Mouse (Mus musculus): Measurements from ENCODE around the gene Slc35a1. TPM values are rescaled to one million over a fixed set of nuclear protein-coding genes. Genes with fewer than 3 reads are reported as not detected.

Slc35a1 gene
- total RNA-seq (2012; rRNA removed) (16.6 and 18.2 TPM in 2 replicates), total RNA-seq (2014; rRNA removed) (26.2 and 27.8 TPM in 2 replicates), polyA plus RNA-seq (2012; ENCODE audit: insufficient read length, low read depth) (18.1 and 19.7 TPM in 2 replicates)

- H3K27ac ChIP-seq (ENCODE audit: insufficient read depth, low read depth) = peak within 1 kb of the TSS; percentile 2
- 0 out of 2 replicates have a peak, but pooled peaks cover 2% of the 10 kb centered on the region for H3K79me2 ChIP-seq (replicated peaks; ENCODE audit: control insufficient read depth, extremely low read depth, insufficient read depth, poor library complexity, severe bottlenecking)
- dilution Hi-C loops (cut with MboI; ENCODE audit: extremely low pct_ligation_motif_present, extremely low pct_unique_long_range_greater_than_20kb, low sequenced_read_pairs) = no loop called here
Measured at GRCm38 (mm10) chr4:34686874-34687567, at the start of gene Slc35a1. Slc35a1 (minus strand) TSS chr4:34687438.

GRCm38 (mm10) chr4:34734461-34734860, 47.2 kb upstream of the Slc35a1 start:
- in situ Hi-C loops (cut with MboI; ENCODE audit: low pct_ligation_motif_present, low pct_unique_long_range_greater_than_20kb, low sequenced_read_pairs) (no loop called here), dilution Hi-C loops (cut with MboI; ENCODE audit: extremely low pct_ligation_motif_present, extremely low pct_unique_long_range_greater_than_20kb, low sequenced_read_pairs) (no loop called here)
- Histone ChIP-seq H3K9ac (ENCODE audit: insufficient read depth, low read depth) (no peak overlapping the region), H3K79me2 (replicated peaks; ENCODE audit: control insufficient read depth, extremely low read depth, insufficient read depth, poor library complexity, severe bottlenecking) (no peaks in the 10 kb centered on the region), H3K4me1 (ENCODE audit: control insufficient read depth in 1 of 2, insufficient read depth in 2 of 2) (peaks cover 0 to 9% of the 10 kb centered on the region in 2 experiments; a peak in 2 of 4 replicates), H3K27ac (ENCODE audit: insufficient read depth, low read depth) (no peak overlapping the region), H3K27me3 (replicated peaks) (peaks cover 13% of the 10 kb centered on the region), H3K4me3 (replicated peaks in 1 of 3; ENCODE audit: low read depth in 2 of 3, low read length in 2 of 3, poor library complexity in 1 of 3) (no peak overlapping the region), H3K36me3 (replicated peaks in 1 of 2; ENCODE audit: control insufficient read depth in 1 of 2, insufficient read depth in 1 of 2, low read length in 1 of 2) (no peaks in the 10 kb centered on the region), H3K4me2 (ENCODE audit: insufficient read depth, low read depth, poor library complexity, severe bottlenecking) (no peak overlapping the region), H3K9me3 (replicated peaks; ENCODE audit: low read length) (peaks cover 4% of the 10 kb centered on the region)
- no peak for TF ChIP-seq RAD21 (IDR thresholded peaks at IDR 0.05; ENCODE audit: low read depth, low read length)
- TF ChIP-seq GABPA (IDR thresholded peaks at IDR 0.05; ENCODE audit: insufficient replicate concordance, low read depth, low read length) = no peak
- no peak for TF ChIP-seq MEF2A (IDR thresholded peaks at IDR 0.05; ENCODE audit: borderline replicate concordance, low read depth, low read length)
- no peak for TF ChIP-seq PAX5 (IDR thresholded peaks at IDR 0.05; ENCODE audit: low read length)
- no peak for TF ChIP-seq E2F4 (IDR thresholded peaks at IDR 0.05; ENCODE audit: insufficient replicate concordance, low read depth, low read length)
- no peak for TF ChIP-seq POLR2A (IDR thresholded peaks at IDR 0.05; ENCODE audit: low read depth, low read length)
- TF ChIP-seq NRF1 (IDR thresholded peaks at IDR 0.05; ENCODE audit: low read depth, low read length) = no peak
- TF ChIP-seq EP300 (IDR thresholded peaks at IDR 0.05; ENCODE audit: low read length) = no peak
- no peak for TF ChIP-seq ZC3H11A (IDR thresholded peaks at IDR 0.05; ENCODE audit: low read depth, low read length)
- TF ChIP-seq ZKSCAN1 (IDR thresholded peaks at IDR 0.05; ENCODE audit: borderline replicate concordance, low read depth, low read length) = no peak
- TF ChIP-seq RCOR1 (conservative IDR thresholded peaks at IDR 0.05; ENCODE audit: low read depth, low read length) = no peak
- TF ChIP-seq MXI1 (IDR thresholded peaks at IDR 0.05; ENCODE audit: low read depth, low read length) = no peak
- DNase-seq (ENCODE audit: extremely low read depth) = no peak

More at GRCm38 (mm10) chr4:34686874-34687567, at the start of gene Slc35a1:
- in situ Hi-C loops (cut with MboI; ENCODE audit: low pct_ligation_motif_present, low pct_unique_long_range_greater_than_20kb, low sequenced_read_pairs) = no loop called here
- Histone ChIP-seq H3K4me3 (replicated peaks in 1 of 3; ENCODE audit: low read depth in 2 of 3, low read length in 2 of 3, poor library complexity in 1 of 3) (peak within 1 kb of the TSS; percentile 63 to 85 (median 74)), H3K36me3 (replicated peaks in 1 of 2; ENCODE audit: control insufficient read depth in 1 of 2, insufficient read depth in 1 of 2, low read length in 1 of 2) (peaks cover 5 to 17% of the 10 kb centered on the region in 2 experiments), H3K9ac (ENCODE audit: insufficient read depth, low read depth) (peak within 1 kb of the TSS; percentile 57), H3K9me3 (replicated peaks; ENCODE audit: low read length) (no peaks in the 10 kb centered on the region), H3K27me3 (replicated peaks) (no peaks in the 10 kb centered on the region), H3K4me2 (ENCODE audit: insufficient read depth, low read depth, poor library complexity, severe bottlenecking) (peak within 1 kb of the TSS; percentile 97; the same call in 1 of the 2 replicates), H3K4me1 (ENCODE audit: control insufficient read depth in 1 of 2, insufficient read depth in 2 of 2) (peaks cover 5 to 41% of the 10 kb centered on the region in 2 experiments)
- TF ChIP-seq UBTF (IDR thresholded peaks at IDR 0.05; ENCODE audit: low read depth, low read length) (peak; percentile 97), CTCF (conservative IDR thresholded peaks at IDR 0.05 in 1 of 2, IDR thresholded peaks at IDR 0.05 in 1 of 2; ENCODE audit: low read depth in 2 of 2, low read length in 2 of 2) (no peak), ZNF384 (IDR thresholded peaks at IDR 0.05; ENCODE audit: low read depth, low read length) (no peak), POLR2AphosphoS2 (IDR thresholded peaks at IDR 0.05; ENCODE audit: low read depth, low read length) (0 out of 2 replicates have a peak, but pooled peaks have one; percentile 42), JUND (conservative IDR thresholded peaks at IDR 0.05; ENCODE audit: low read depth, low read length) (no peak), ETS1 (conservative IDR thresholded peaks at IDR 0.05; ENCODE audit: low read depth, low read length) (peak; percentile 38; the same call in 1 of the 2 replicates), IRF4 (IDR thresholded peaks at IDR 0.05; ENCODE audit: low read depth, low read length) (peak; percentile 71), ZC3H11A (IDR thresholded peaks at IDR 0.05; ENCODE audit: low read depth, low read length) (no peak), ZMIZ1 (IDR thresholded peaks at IDR 0.05; ENCODE audit: low read depth, low read length) (peak; percentile 79), TCF12 (IDR thresholded peaks at IDR 0.05; ENCODE audit: low read depth, low read length) (peak; percentile 85), MAZ (IDR thresholded peaks at IDR 0.05; ENCODE audit: low read depth, low read length) (peak; percentile 97), ZKSCAN1 (IDR thresholded peaks at IDR 0.05; ENCODE audit: borderline replicate concordance, low read depth, low read length) (no peak), MYC (IDR thresholded peaks at IDR 0.05; ENCODE audit: low read depth, low read length) (no peak; the same call in 1 of the 2 replicates), E2F4 (IDR thresholded peaks at IDR 0.05; ENCODE audit: insufficient replicate concordance, low read depth, low read length) (no peak), RCOR1 (conservative IDR thresholded peaks at IDR 0.05; ENCODE audit: low read depth, low read length) (no peak), PAX5 (IDR thresholded peaks at IDR 0.05; ENCODE audit: low read length) (no peak), MAX (IDR thresholded peaks at IDR 0.05; ENCODE audit: low read length) (peak; percentile 54; the same call in 1 of the 2 replicates), USF2 (conservative IDR thresholded peaks at IDR 0.05; ENCODE audit: low read depth, low read length) (no peak), JUN (IDR thresholded peaks at IDR 0.05; ENCODE audit: insufficient read depth, low read depth, low read length) (no peak), TBP (conservative IDR thresholded peaks at IDR 0.05; ENCODE audit: low read depth, low read length) (0 out of 2 replicates have a peak, but pooled peaks have one; percentile 62), USF1 (IDR thresholded peaks at IDR 0.05; ENCODE audit: low read depth, low read length) (no peak), MXI1 (IDR thresholded peaks at IDR 0.05; ENCODE audit: low read depth, low read length) (peak; percentile 75; the same call in 1 of the 2 replicates), KAT2A (IDR thresholded peaks at IDR 0.05; ENCODE audit: insufficient replicate concordance, low read length) (0 out of 2 replicates have a peak, but pooled peaks have one; percentile 22), SMC3 (IDR thresholded peaks at IDR 0.05; ENCODE audit: low read depth, low read length) (no peak), CHD1 (IDR thresholded peaks at IDR 0.05; ENCODE audit: low read depth, low read length) (no peak), POLR2A (IDR thresholded peaks at IDR 0.05; ENCODE audit: low read depth, low read length) (peak; percentile 85), CHD2 (IDR thresholded peaks at IDR 0.05; ENCODE audit: low read length) (no peak), GABPA (IDR thresholded peaks at IDR 0.05; ENCODE audit: insufficient replicate concordance, low read depth, low read length) (no peak; the same call in 1 of the 2 replicates), ELF1 (IDR thresholded peaks at IDR 0.05; ENCODE audit: low read depth, low read length) (peak; percentile 91), NRF1 (IDR thresholded peaks at IDR 0.05; ENCODE audit: low read depth, low read length) (no peak), MEF2A (IDR thresholded peaks at IDR 0.05; ENCODE audit: borderline replicate concordance, low read depth, low read length) (peak; percentile 71), BHLHE40 (IDR thresholded peaks at IDR 0.05; ENCODE audit: low read depth, low read length) (peak; percentile 70), EP300 (IDR thresholded peaks at IDR 0.05; ENCODE audit: low read length) (no peak), HCFC1 (IDR thresholded peaks at IDR 0.05; ENCODE audit: low read depth, low read length) (peak; percentile 84), SIN3A (IDR thresholded peaks at IDR 0.05; ENCODE audit: low read length) (peak; percentile 80), MAFK (IDR thresholded peaks at IDR 0.05; ENCODE audit: insufficient replicate concordance, low read length) (no peak), RAD21 (IDR thresholded peaks at IDR 0.05; ENCODE audit: low read depth, low read length) (no peak), NELFE (IDR thresholded peaks at IDR 0.05; ENCODE audit: low read depth, low read length) (peak; percentile 74)
- DNase-seq (ENCODE audit: extremely low read depth) = peak; percentile 89
